Mouse (Mus musculus) embryo, embryonic 11.5 days (tissue): ENCODE data around the gene Gm20716.
A peak's percentile ranks its signal among the peaks of the same experiment; 100 is the strongest.

Experiments
- DNase-seq: peaks from one replicate; pipeline ENCODE4 v3.0.0-alpha.2; 2012; ENCODE audit warnings: low read depth, low spot score

Gene Gm20716

GRCm38 (mm10) chr2:168230026-168230728, at the start of gene Gm20716, which contains the start of the genes Dpm1 and Mocs3:
Gene Gm20716 (minus strand): TSS chr2:168230364.
Gene Dpm1 (minus strand): TSS chr2:168230591.
Gene Mocs3 (plus strand): TSS chr2:168230622.
- DNase-seq, result peak; percentile 75

GRCm38 (mm10) chr2:168274374-168274935, 44.3 kb upstream of the Gm20716 start:
- DNase-seq, result no peak

GRCm38 (mm10) chr2:168273387-168273786, 43.2 kb upstream of the Gm20716 start:
- DNase-seq, result no peak

- no peak for DNase-seq
Observed at GRCm38 (mm10) chr2:168268033-168268432, 37.9 kb upstream of the Gm20716 start.

GRCm38 (mm10) chr2:168260900-168261299, 30.7 kb upstream of the Gm20716 start:
- no peak for DNase-seq

- no peak for DNase-seq
Observed at GRCm38 (mm10) chr2:168260124-168260523, 30.0 kb upstream of the Gm20716 start.

GRCm38 (mm10) chr2:168259046-168259445, 28.9 kb upstream of the Gm20716 start:
- no peak for DNase-seq

- DNase-seq, result no peak
Observed at GRCm38 (mm10) chr2:168257188-168257587, 27.0 kb upstream of the Gm20716 start.

- no peak for DNase-seq
Observed at GRCm38 (mm10) chr2:168256506-168256905, 26.3 kb upstream of the Gm20716 start.

GRCm38 (mm10) chr2:168253822-168254221, 23.7 kb upstream of the Gm20716 start:
- DNase-seq, result no peak

GRCm38 (mm10) chr2:168252639-168253292, 22.6 kb upstream of the Gm20716 start:
- DNase-seq, result peak; percentile 56

- peak; percentile 80 for DNase-seq
Observed at GRCm38 (mm10) chr2:168250270-168250669, 20.1 kb upstream of the Gm20716 start.

GRCm38 (mm10) chr2:168248856-168249245, 18.7 kb upstream of the Gm20716 start:
- DNase-seq, result no peak

GRCm38 (mm10) chr2:168248167-168248855, 18.1 kb upstream of the Gm20716 start:
- no peak for DNase-seq

GRCm38 (mm10) chr2:168245571-168245970, 15.4 kb upstream of the Gm20716 start:
- DNase-seq, result no peak

GRCm38 (mm10) chr2:168243278-168243677, 13.1 kb upstream of the Gm20716 start:
- no peak for DNase-seq

GRCm38 (mm10) chr2:168242841-168243240, 12.7 kb upstream of the Gm20716 start:
- DNase-seq, result no peak

- DNase-seq, result no peak
Observed at GRCm38 (mm10) chr2:168238335-168238734, 8.2 kb upstream of the Gm20716 start.

- DNase-seq, result no peak
Observed at GRCm38 (mm10) chr2:168233286-168233685, 3.1 kb upstream of the Gm20716 start.

GRCm38 (mm10) chr2:168231471-168231829, 1.3 kb upstream of the Gm20716 start:
- no peak for DNase-seq

- DNase-seq, result no peak
Observed at GRCm38 (mm10) chr2:168230773-168231470, 758 bp upstream of the Gm20716 start.
